Mouse (Mus musculus): Measurements from ENCODE around the gene Vmn1r46.

GRCm38 (mm10) chr6:89969013-89969412 lies at the start of gene Vmn1r46:
- TF ChIP-seq POLR2A (IDR thresholded peaks at IDR 0.05; ENCODE audit: extremely low read depth, insufficient read depth, low read length) (no peak), CTCF (IDR thresholded peaks at IDR 0.05; ENCODE audit: extremely low read depth, insufficient read depth, low read length) (no peak)
